Mouse (Mus musculus) limb, embryonic 13.5 days (tissue): ENCODE measurements around the gene Tnrc18. TPM values are rescaled to one million over a fixed set of nuclear protein-coding genes. Genes with fewer than 3 reads are reported as not detected.
"Not testable (repeated sequence)": the region's sequence is repeated elsewhere in the genome, so short reads cannot be mapped to it uniquely, and the experiment has no call there.

Experiments used
- ATAC-seq: fragments of 200-750 bp; cut with Nextera tagmentation; 2 replicates; pipeline ENCODE4 v1.8.0; 2017; ENCODE audit warnings: low read depth, moderate number of reproducible peaks, moderate TSS enrichment; ENCODE audit not compliant: low FRiP score
- H3K27ac ChIP-seq: fragments of 300-500 bp; sonication (generic); 2 replicates; pipeline ENCODE4 v1.5.1; 2015; ENCODE audit warnings: inconsistent platforms, mild to moderate bottlenecking, moderate library complexity
- H3K27me3 ChIP-seq: fragments of 300-500 bp; sonication (generic); 2 replicates; pipeline ENCODE4 v1.6.1; 2015; ENCODE audit warnings: mild to moderate bottlenecking, inconsistent platforms
- H3K36me3 ChIP-seq: fragments of 300-500 bp; sonication (generic); 2 replicates; pipeline ENCODE4 v1.6.1; 2015; ENCODE audit warnings: inconsistent platforms, mild to moderate bottlenecking, moderate library complexity
- H3K4me1 ChIP-seq: fragments of 300-500 bp; sonication (generic); 2 replicates; pipeline ENCODE4 v1.6.1; 2015; ENCODE audit warnings: inconsistent platforms
- H3K4me2 ChIP-seq: fragments of 300-500 bp; sonication (generic); replicated peaks from 2 replicates; pipeline ENCODE4 v1.6.1; 2015; ENCODE audit warnings: inconsistent platforms, mild to moderate bottlenecking, moderate library complexity
- H3K4me3 ChIP-seq: fragments of 300-500 bp; sonication (generic); 2 replicates; pipeline ENCODE4 v1.5.1; 2015; ENCODE audit warnings: moderate library complexity, mild to moderate bottlenecking, inconsistent platforms
- H3K9ac ChIP-seq: fragments of 300-500 bp; sonication (generic); 2 replicates; pipeline ENCODE4 v1.6.1; 2015; ENCODE audit warnings: mild to moderate bottlenecking, inconsistent platforms
- H3K9me3 ChIP-seq: fragments of 300-500 bp; sonication (generic); 2 replicates; pipeline ENCODE4 v1.6.1; 2016; ENCODE audit warnings: inconsistent platforms
- WGBS: fragments of 180-500 bp; shearing (Covaris S2); methylation state at CpG from one replicate; pipeline ENCODE4 v1.1.7; 2015; 5-methylcytosine and 5-hydroxymethylcytosine counted together
- polyA plus RNA-seq: library from polyadenylated mRNA; unstranded; fragments of >200 nt; fragmentation: Nextera tagmentation; extraction: Ambion mirVana; gene quantifications from 2 replicates; pipeline ENCODE4 v1.2.1, GENCODE M21; 2015

Gene Tnrc18
- polyA plus RNA-seq, 1 experiment from 2014 or later, result 37.4 TPM

GRCm38 (mm10) chr5:142841372-142842136 lies 24.1 kb upstream of the Tnrc18 start:
- Histone ChIP-seq H3K9me3 (no peaks in the 10 kb centered on the region), H3K27me3 (no peaks in the 10 kb centered on the region), H3K4me2 (no peak overlapping the region), H3K4me3 (no peak overlapping the region), H3K9ac (peak overlapping the region; percentile 19; the same call in 1 of the 2 replicates), H3K36me3 (no peaks in the 10 kb centered on the region), H3K4me1 (peaks cover 10% of the 10 kb centered on the region), H3K27ac (no peak overlapping the region)
- no peak for ATAC-seq
- WGBS, result 72% methylated on average over 8 of the region's 8 CpGs

GRCm38 (mm10) chr5:142837427-142837826 lies 20.0 kb upstream of the Tnrc18 start:
- WGBS, result 93% methylated on average over 2 of the region's 2 CpGs
- not testable (repeated sequence) for H3K27me3 ChIP-seq, ATAC-seq, H3K36me3 ChIP-seq, H3K4me2 ChIP-seq, H3K9me3 ChIP-seq, H3K9ac ChIP-seq, H3K27ac ChIP-seq, H3K4me3 ChIP-seq
- H3K4me1 ChIP-seq, result peaks cover 14% of the 10 kb centered on the region

- Histone ChIP-seq H3K9me3 (no peaks in the 10 kb centered on the region), H3K27me3 (no peaks in the 10 kb centered on the region), H3K4me3 (no peak overlapping the region), H3K9ac (no peak overlapping the region), H3K4me2 (no peak overlapping the region), H3K27ac (no peak overlapping the region), H3K36me3 (no peaks in the 10 kb centered on the region), H3K4me1 (peaks cover 14% of the 10 kb centered on the region)
- no peak for ATAC-seq
- WGBS, result 54% methylated on average over 6 of the region's 6 CpGs
Observed at GRCm38 (mm10) chr5:142836891-142837290, 19.4 kb upstream of the Tnrc18 start.

GRCm38 (mm10) chr5:142833646-142834438 lies 16.4 kb upstream of the Tnrc18 start:
- WGBS, result 61% methylated on average over 8 of the region's 8 CpGs
- H3K27ac ChIP-seq, result no peak overlapping the region
- ATAC-seq, result no peak

GRCm38 (mm10) chr5:142826131-142826530 lies 8.7 kb upstream of the Tnrc18 start:
- Histone ChIP-seq H3K9ac (no peak overlapping the region), H3K27me3 (no peaks in the 10 kb centered on the region), H3K36me3 (no peaks in the 10 kb centered on the region), H3K4me3 (no peak overlapping the region), H3K9me3 (no peaks in the 10 kb centered on the region), H3K27ac (no peak overlapping the region; the same call in 1 of the 2 replicates), H3K4me2 (no peak overlapping the region), H3K4me1 (peaks cover 34% of the 10 kb centered on the region)
- WGBS, result 65% methylated on average over 4 of the region's 4 CpGs
- no peak for ATAC-seq

More at GRCm38 (mm10) chr5:142833646-142834438, 16.4 kb upstream of the Tnrc18 start:
- H3K27me3 ChIP-seq, result no peaks in the 10 kb centered on the region
- H3K4me2 ChIP-seq, result no peak overlapping the region
- no peak overlapping the region for H3K9ac ChIP-seq
- peaks cover 4% of the 10 kb centered on the region; the same call in 1 of the 2 replicates for H3K4me1 ChIP-seq
- H3K4me3 ChIP-seq, result no peak overlapping the region
- 0 out of 2 replicates have a peak, but pooled peaks cover 3% of the 10 kb centered on the region for H3K9me3 ChIP-seq
- no peaks in the 10 kb centered on the region for H3K36me3 ChIP-seq

GRCm38 (mm10) chr5:142825665-142826064 lies 8.2 kb upstream of the Tnrc18 start:
- H3K4me2 ChIP-seq, result 0 out of 2 replicates have a peak overlapping the region, but pooled peaks have one; percentile 9
- 62% methylated on average over 5 of the region's 5 CpGs for WGBS

GRCm38 (mm10) chr5:142824091-142824490 lies 6.6 kb upstream of the Tnrc18 start:
- 34% methylated on average over 6 of the region's 6 CpGs for WGBS
- Histone ChIP-seq H3K27ac (peak overlapping the region; percentile 100), H3K4me1 (peaks cover 34% of the 10 kb centered on the region), H3K27me3 (no peaks in the 10 kb centered on the region), H3K9me3 (no peaks in the 10 kb centered on the region), H3K9ac (peak overlapping the region; percentile 98), H3K36me3 (no peaks in the 10 kb centered on the region), H3K4me2 (peak overlapping the region; percentile 93), H3K4me3 (peak overlapping the region; percentile 92)
- no peak for ATAC-seq

More at GRCm38 (mm10) chr5:142825665-142826064, 8.2 kb upstream of the Tnrc18 start:
- no peak for ATAC-seq
- Histone ChIP-seq H3K9me3 (no peaks in the 10 kb centered on the region), H3K4me1 (peaks cover 34% of the 10 kb centered on the region), H3K27me3 (no peaks in the 10 kb centered on the region), H3K4me3 (no peak overlapping the region), H3K27ac (peak overlapping the region; percentile 70), H3K9ac (no peak overlapping the region), H3K36me3 (no peaks in the 10 kb centered on the region)

GRCm38 (mm10) chr5:142823096-142824062 lies 5.9 kb upstream of the Tnrc18 start:
- H3K9me3 ChIP-seq, result no peaks in the 10 kb centered on the region
- H3K9ac ChIP-seq, result peak overlapping the region; percentile 98
- H3K4me3 ChIP-seq, result peak overlapping the region; percentile 92
- peak; percentile 77 for ATAC-seq
- H3K36me3 ChIP-seq, result no peaks in the 10 kb centered on the region
- WGBS, result 5% methylated on average over 31 of the region's 31 CpGs
- H3K4me2 ChIP-seq, result peak overlapping the region; percentile 93
- peaks cover 34% of the 10 kb centered on the region for H3K4me1 ChIP-seq
- no peaks in the 10 kb centered on the region for H3K27me3 ChIP-seq
- H3K27ac ChIP-seq, result peak overlapping the region; percentile 100

GRCm38 (mm10) chr5:142822286-142823095 lies 5.0 kb upstream of the Tnrc18 start:
- Histone ChIP-seq H3K4me3 (peak overlapping the region; percentile 92), H3K36me3 (no peaks in the 10 kb centered on the region), H3K27me3 (no peaks in the 10 kb centered on the region), H3K9ac (peak overlapping the region; percentile 98), H3K4me1 (peaks cover 34% of the 10 kb centered on the region), H3K27ac (peak overlapping the region; percentile 100), H3K9me3 (no peaks in the 10 kb centered on the region), H3K4me2 (peak overlapping the region; percentile 93)
- ATAC-seq, result no peak
- under 1% methylated on average over 36 of the region's 36 CpGs for WGBS

- peak overlapping the region; percentile 93 for H3K4me2 ChIP-seq
- 0% methylated on average over 9 of the region's 9 CpGs for WGBS
- no peaks in the 10 kb centered on the region for H3K27me3 ChIP-seq
- no peaks in the 10 kb centered on the region for H3K9me3 ChIP-seq
- H3K4me3 ChIP-seq, result peak overlapping the region; percentile 92
- peaks cover 34% of the 10 kb centered on the region for H3K4me1 ChIP-seq
- H3K27ac ChIP-seq, result peak overlapping the region; percentile 100
- H3K36me3 ChIP-seq, result no peaks in the 10 kb centered on the region
- ATAC-seq, result no peak
- H3K9ac ChIP-seq, result peak overlapping the region; percentile 98
Observed at GRCm38 (mm10) chr5:142821974-142822285, 4.5 kb upstream of the Tnrc18 start.
